Mouse (Mus musculus) heart, postnatal 10 days (tissue): ENCODE data around the gene Rtp3. TPM values are rescaled to one million over a fixed set of nuclear protein-coding genes. Genes with fewer than 3 reads are reported as not detected.

Experiments
- DNase-seq, 2 experiments: peaks; one replicate each; pipeline ENCODE4 v3.0.0; 2021
- intact Hi-C: fragments of 180-260 bp; cut with DNase I; formaldehyde crosslinking; loops from one replicate; pipeline ENCODE4 v1.15.1; 2025
- total RNA-seq, 2 experiments: library from RNA; stranded (reverse); gene quantifications; 2 replicates each; pipeline ENCODE4 v1.2.3; 2021

Rtp3 gene
- total RNA-seq, 2 experiments from 2014 or later = 2.4 to 2.8 TPM

- no peak for DNase-seq
- intact Hi-C loops = no loop called here
Observed at GRCm38 (mm10) chr9:110947261-110947661, 43.1 kb downstream of the Rtp3 start.

GRCm38 (mm10) chr9:110946548-110947044, 43.8 kb downstream of the Rtp3 start:
- intact Hi-C loops = no loop called here
- DNase-seq = no peak

- intact Hi-C loops = no loop called here
- DNase-seq = no peak
Observed at GRCm38 (mm10) chr9:110945926-110946325, 44.5 kb downstream of the Rtp3 start, which contains the start of gene Tdgf1. Gene Tdgf1 (minus strand): TSS chr9:110946158.

DNA sequence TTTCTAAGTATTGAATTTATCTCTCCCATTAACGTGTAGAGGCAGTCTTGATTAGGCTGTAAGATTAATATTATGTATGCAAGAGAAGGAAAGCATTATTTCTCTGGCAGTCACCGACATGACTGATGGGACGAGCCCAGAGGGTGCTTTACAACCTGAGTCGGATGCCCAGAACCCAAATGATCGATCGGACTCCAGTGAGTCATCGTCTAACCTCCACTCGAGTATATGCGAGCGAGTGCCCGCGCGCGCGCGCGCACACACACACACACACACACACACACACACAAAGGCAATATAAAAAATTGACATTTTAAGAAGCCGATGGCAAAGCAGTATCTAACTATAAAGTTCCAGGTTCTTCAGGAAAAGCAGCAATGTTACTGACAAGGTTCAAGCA, 45.0 kb downstream of the Rtp3 start:
- intact Hi-C loops = no loop called here
- DNase-seq = no peak

DNA sequence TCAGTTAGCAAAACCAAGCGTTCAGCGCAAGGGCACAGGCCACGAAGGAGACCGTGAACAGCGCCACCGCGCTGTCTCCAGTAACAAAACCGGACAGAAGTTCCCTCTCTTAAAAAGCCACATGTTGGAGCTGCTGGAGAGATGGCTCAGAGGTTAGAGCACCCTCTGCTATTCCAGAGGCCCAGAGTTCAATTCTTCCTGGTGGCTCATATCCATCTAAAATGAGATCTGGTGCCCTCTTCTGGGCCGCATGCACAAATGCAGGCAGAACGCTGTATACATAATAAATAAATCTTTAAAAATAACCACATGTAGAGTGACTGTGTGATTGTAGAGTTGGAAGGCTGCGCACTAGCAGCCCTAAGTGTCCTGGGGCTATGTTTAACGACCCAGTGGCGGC, 46.1 kb downstream of the Rtp3 start:
- intact Hi-C loops = loop anchor here (5.0 kb wide), 3 partner anchors 72 to 227 kb away; no protein-coding TSS in a partner anchor
- DNase-seq = peak in 1 of 2 experiments; percentile 54

GRCm38 (mm10) chr9:110937506-110938490, 52.6 kb downstream of the Rtp3 start:
- intact Hi-C loops = no loop called here
- DNase-seq = no peak

DNA sequence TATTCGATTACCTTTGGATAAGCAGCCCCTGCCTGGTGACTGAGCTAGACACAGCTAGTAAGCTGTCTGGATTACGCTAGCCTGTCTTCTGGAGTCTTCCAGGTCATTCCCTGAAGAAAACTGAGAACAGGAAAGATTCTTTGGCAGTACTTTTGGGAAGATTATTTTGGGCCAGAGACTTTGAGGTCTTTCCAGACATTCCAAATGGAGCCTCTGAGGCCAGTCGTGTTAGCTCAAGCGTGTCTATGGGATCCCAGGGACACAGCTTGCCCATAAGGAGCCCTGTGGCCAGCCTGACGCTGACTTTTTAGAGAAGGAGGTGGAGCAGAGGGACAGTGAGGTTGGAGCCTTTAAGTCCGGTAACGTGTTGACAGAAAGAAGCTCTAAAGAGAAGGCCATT, 54.4 kb downstream of the Rtp3 start:
- no peak for DNase-seq
- intact Hi-C loops = no loop called here

Other genes starting within 250 kb of the Rtp3 start
- over 10,000 TPM; 11,120 to 11,825 TPM for gene Myl3, start 248.7 kb downstream of the Rtp3 start, total RNA-seq
- gene Pth1r, start 243.4 kb downstream of the Rtp3 start, total RNA-seq = 10 to 100 TPM; 11.5 to 13.4 TPM
- not detected for gene Prss42, start 192.4 kb downstream of the Rtp3 start, total RNA-seq
- gene Prss44, start 176.6 kb downstream of the Rtp3 start, total RNA-seq = not detected
- gene Prss43, start 163.9 kb downstream of the Rtp3 start, total RNA-seq = not detected
- not detected for gene Prss45, start 156.0 kb downstream of the Rtp3 start, total RNA-seq
- gene Prss46, start 146.1 kb downstream of the Rtp3 start, total RNA-seq = not detected
- gene Prss50, start 132.6 kb downstream of the Rtp3 start, total RNA-seq = not detected
- 10 to 100 TPM; 19.6 to 20.4 TPM for gene Als2cl, start 110.7 kb downstream of the Rtp3 start, total RNA-seq
- gene Tmie, start 110.5 kb downstream of the Rtp3 start, total RNA-seq = under 1 TPM; 0.69 to 0.74 TPM
- gene Fam240a, start 73.7 kb downstream of the Rtp3 start, total RNA-seq = not detected
- gene Tdgf1, start 44.4 kb downstream of the Rtp3 start, total RNA-seq = not detected
- gene Lrrc2, start 39.0 kb downstream of the Rtp3 start, total RNA-seq = 10 to 100 TPM; 39.8 to 49.0 TPM
- 1 to 10 TPM in 1 of 2 experiments, under 1 TPM in 1; 0.72 to 2.3 TPM for gene Ltf, start 28.7 kb upstream of the Rtp3 start, total RNA-seq
- 1 to 10 TPM; 6.4 to 7.4 TPM for gene Ccrl2, start 66.9 kb upstream of the Rtp3 start, total RNA-seq
- gene Lrrfip2, start 127.0 kb upstream of the Rtp3 start, total RNA-seq = 100 to 1,000 TPM; 105 to 108 TPM